10 mouse cellular contexts compared by ENCODE assay signal in the genomic region with DNA sequence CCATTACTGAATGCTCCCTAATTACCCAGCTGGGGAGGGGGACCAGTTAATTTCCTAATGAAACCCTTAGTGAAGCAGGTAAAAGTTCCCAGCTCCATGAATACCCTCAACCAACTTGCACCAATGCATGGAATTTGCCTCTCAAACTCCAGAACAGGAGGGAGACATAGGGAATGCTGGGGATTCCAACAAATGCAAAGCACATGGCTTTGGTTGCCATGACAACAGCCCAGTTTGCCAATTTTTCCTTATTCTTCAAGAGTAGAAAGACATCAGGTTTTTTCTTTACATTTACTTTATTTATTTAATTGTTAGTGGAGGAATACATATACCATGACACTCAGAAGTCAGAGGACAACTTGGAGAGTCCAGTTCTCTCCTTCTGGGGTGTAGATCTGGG. TPM values are rescaled to one million over a fixed set of nuclear protein-coding genes. Genes with fewer than 3 reads are reported as not detected.
DNase-seq lines count a peak whose midpoint lies in the region; ATAC-seq and TF ChIP-seq lines count a peak whose summit lies in the region.
"Had no signal": no experiment of that assay in that cellular context is flagged by ENCODE, and none has a peak within 500 bp of the region (broad histone marks: within the 10 kb centered on the region; RNA-seq: fewer than 3 reads in every experiment).

No protein-coding gene starts in this region.

- intact Hi-C loops in left cerebral cortex, postnatal 4 days (cut with DNase I), result no loop called here

- H3K27ac ChIP-seq in midbrain, postnatal 0 days (ENCODE audit: low read depth, low read length), result no peak overlapping the region
- no peak overlapping the region for H3K27ac ChIP-seq in midbrain, embryonic 10.5 days (replicated peaks)
- no peak overlapping the region for H3K27ac ChIP-seq in liver, postnatal 0 days (ENCODE audit: low read depth)
- H3K27ac ChIP-seq: liver, embryonic 14.5 days had no signal

- TF ChIP-seq EP300 in liver, postnatal 0 days (IDR thresholded peaks at IDR 0.05; ENCODE audit: low read depth), result no peak

- no peak for ATAC-seq in midbrain, postnatal 0 days (ENCODE audit: low FRiP score)
- no peak for ATAC-seq in liver, postnatal 0 days

- H3K9me3 ChIP-seq in midbrain, postnatal 0 days (ENCODE audit: low read length), result no peaks in the 10 kb centered on the region
- no peaks in the 10 kb centered on the region for H3K9me3 ChIP-seq in midbrain, embryonic 10.5 days (replicated peaks)
- H3K9me3 ChIP-seq in liver, postnatal 0 days (ENCODE audit: low read length), result no peaks in the 10 kb centered on the region

- H3K4me2 ChIP-seq in midbrain, postnatal 0 days (ENCODE audit: low read depth, low read length, poor library complexity, severe bottlenecking), result no peak overlapping the region
- no peak overlapping the region for H3K4me2 ChIP-seq in liver, postnatal 0 days (ENCODE audit: low read depth, low read length)

- H3K4me3 ChIP-seq in midbrain, postnatal 0 days (ENCODE audit: low read depth, low read length), result no peak overlapping the region
- no peak overlapping the region for H3K4me3 ChIP-seq in midbrain, embryonic 10.5 days
- no peak overlapping the region for H3K4me3 ChIP-seq in liver, postnatal 0 days (ENCODE audit: low read depth, low read length)

- TF ChIP-seq CTCF in midbrain, postnatal 0 days (IDR thresholded peaks at IDR 0.05), result no peak
- no peak for TF ChIP-seq CTCF in liver, postnatal 0 days (IDR thresholded peaks at IDR 0.05; ENCODE audit: low read depth)

- no peak overlapping the region for H3K9ac ChIP-seq in midbrain, postnatal 0 days (replicated peaks; ENCODE audit: low read length, poor library complexity, severe bottlenecking)
- H3K9ac ChIP-seq in liver, postnatal 0 days (replicated peaks), result no peak overlapping the region
- H3K9ac ChIP-seq: liver, embryonic 14.5 days had no signal

- no peaks in the 10 kb centered on the region for H3K27me3 ChIP-seq in midbrain, postnatal 0 days (ENCODE audit: insufficient read depth, low read length)
- no peaks in the 10 kb centered on the region for H3K27me3 ChIP-seq in midbrain, embryonic 10.5 days (ENCODE audit: low read depth, poor library complexity, severe bottlenecking)
- no peaks in the 10 kb centered on the region for H3K27me3 ChIP-seq in liver, postnatal 0 days (ENCODE audit: insufficient read depth, low read length)

- no peaks in the 10 kb centered on the region for H3K4me1 ChIP-seq in midbrain, postnatal 0 days (ENCODE audit: insufficient read depth, low read length)
- peaks cover 7% of the 10 kb centered on the region for H3K4me1 ChIP-seq in midbrain, embryonic 10.5 days
- no peaks in the 10 kb centered on the region for H3K4me1 ChIP-seq in liver, postnatal 0 days (ENCODE audit: insufficient read depth)

- DNase-seq in embryo, embryonic 10 days (ENCODE audit: low spot score), result peak; percentile 43
- DNase-seq in embryo, embryonic 9.5 days (ENCODE audit: extremely low spot score), result no peak
- DNase-seq in midbrain, postnatal 0 days (ENCODE audit: low spot score), result peak; percentile 82
- no peak for DNase-seq in midbrain, embryonic 10.5 days (ENCODE audit: low spot score)
- peak; percentile 17 for DNase-seq in left cerebral cortex, postnatal 4 days
- DNase-seq in cerebellum, postnatal 36 days, result no peak
- DNase-seq in adrenal gland, adult 8-10 months, result no peak
- no peak for DNase-seq in liver, postnatal 0 days
- DNase-seq: cerebellum, adult 11 months had no signal

- H3K36me3 ChIP-seq in midbrain, postnatal 0 days (ENCODE audit: insufficient read depth, low read length), result no peaks in the 10 kb centered on the region
- H3K36me3 ChIP-seq in midbrain, embryonic 10.5 days, result no peaks in the 10 kb centered on the region
- H3K36me3 ChIP-seq in liver, postnatal 0 days (replicated peaks; ENCODE audit: insufficient read depth, low read length), result no peaks in the 10 kb centered on the region

RNA-seq across cellular contexts. Expression of a gene that starts 7.6 kb away (rescaled TPM):
- total RNA-seq in midbrain, postnatal 0 days (2014; rRNA removed), result 37.4 and 39.6 TPM in 2 replicates
- polyA plus RNA-seq in midbrain, postnatal 0 days (2015; fragmentation: Nextera tagmentation; extraction: Ambion mirVana), result 19.8 and 21.2 TPM in 2 replicates
- polyA plus RNA-seq in midbrain, embryonic 10.5 days (2016; fragmentation: Nextera tagmentation; extraction: Ambion mirVana), result 20.3 and 25.3 TPM in 2 replicates
- 10 to 100 TPM; 28.0 to 29.7 TPM for total RNA-seq in left cerebral cortex, postnatal 4 days (2021)
- total RNA-seq in adrenal gland, adult 8-10 months (2022), result 10 to 100 TPM; 18.1 to 24.5 (median 22.5) TPM
- polyA plus RNA-seq in liver, postnatal 0 days (2015; fragmentation: Nextera tagmentation; extraction: Ambion mirVana), result 6.1 and 8.0 TPM in 2 replicates

RNA-seq across cellular contexts. Expression of a gene that starts 44.8 kb away (rescaled TPM):
- 24.9 and 25.3 TPM in 2 replicates for total RNA-seq in midbrain, postnatal 0 days (2014; rRNA removed)
- polyA plus RNA-seq in midbrain, postnatal 0 days (2015; fragmentation: Nextera tagmentation; extraction: Ambion mirVana), result 3.1 and 3.8 TPM in 2 replicates
- polyA plus RNA-seq in midbrain, embryonic 10.5 days (2016; fragmentation: Nextera tagmentation; extraction: Ambion mirVana), result 6.1 and 7.4 TPM in 2 replicates
- 10 to 100 TPM; 68.2 to 70.5 TPM for total RNA-seq in left cerebral cortex, postnatal 4 days (2021)
- 10 to 100 TPM in 1 of 4 experiments, 1 to 10 TPM in 3; 6.9 to 12.1 (median 8.7) TPM for total RNA-seq in adrenal gland, adult 8-10 months (2022)
- polyA plus RNA-seq in liver, postnatal 0 days (2015; fragmentation: Nextera tagmentation; extraction: Ambion mirVana), result 0.98 and 1.1 TPM in 2 replicates

Comparison
In these comparisons a context has a peak if more than half of its experiments do, and no peak if none do; other contexts are left out.
1. DNase-seq: peak in embryo, embryonic 10 days (single experiment), midbrain, postnatal 0 days (single experiment) and left cerebral cortex, postnatal 4 days (single experiment); none in embryo, embryonic 9.5 days (single experiment), midbrain, embryonic 10.5 days (single experiment), cerebellum, postnatal 36 days (0 of 2), adrenal gland, adult 8-10 months (single experiment) and liver, postnatal 0 days (single experiment).